Mouse (Mus musculus): Measurements from ENCODE around the gene Guca2b.

DNA sequence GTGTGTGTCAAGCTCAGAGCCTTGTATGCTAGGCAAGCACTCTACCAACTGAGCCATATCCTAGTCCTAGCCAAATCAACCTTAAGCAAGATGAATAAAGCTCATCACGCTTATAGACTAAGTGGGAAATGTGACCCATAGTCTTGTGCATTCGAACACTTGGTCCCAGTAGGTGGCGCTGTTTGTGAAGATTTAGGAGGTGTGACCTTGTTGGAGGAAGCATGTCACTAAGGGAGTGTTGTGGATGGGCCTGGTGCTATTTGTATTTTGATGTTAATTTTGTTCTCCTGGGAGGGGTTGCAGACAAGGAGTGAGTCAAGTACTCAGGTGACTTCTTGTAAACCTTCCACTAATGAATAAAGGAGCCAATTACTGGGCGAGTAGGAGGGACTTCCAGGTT, 16.1 kb downstream of the Guca2b start:
- TF ChIP-seq POLR2A (IDR thresholded peaks at IDR 0.05; ENCODE audit: low read depth, low read length) (no peak), TCF12 (IDR thresholded peaks at IDR 0.05; ENCODE audit: low read depth, low read length) (no peak), CTCF (conservative IDR thresholded peaks at IDR 0.05 in 1 of 2, IDR thresholded peaks at IDR 0.05 in 1 of 2; ENCODE audit: low read depth in 2 of 2, low read length in 2 of 2) (peak in 1 of 2 experiments; percentile 20; a peak in 1 of 4 replicates)

Measured in CH12.LX (cell line).